Mouse (Mus musculus): ENCODE data around the gene Nol4l. TPM values are rescaled to one million over a fixed set of nuclear protein-coding genes. Genes with fewer than 3 reads are reported as not detected.

Nol4l gene
- total and polyA plus RNA-seq, 3 experiments, result 4.4 to 7.1 TPM; not detected in 1

- H3K4me1 ChIP-seq (ENCODE audit: control insufficient read depth in 1 of 2, insufficient read depth in 2 of 2, low read length in 2 of 2), result peaks cover 19 to 51% of the 10 kb centered on the region in 2 experiments
- H3K36me3 ChIP-seq (ENCODE audit: control insufficient read depth in 1 of 2, insufficient read depth in 2 of 2, low read length in 2 of 2), result peaks cover 0 to 32% of the 10 kb centered on the region in 2 experiments; a peak in 2 of 4 replicates
- TF ChIP-seq EP300 (IDR thresholded peaks at IDR 0.05; ENCODE audit: low read depth in 1 of 2, low read length in 2 of 2) (no peak), CHD1 (IDR thresholded peaks at IDR 0.05; ENCODE audit: low read depth, low read length) (no peak), TAL1 (IDR thresholded peaks at IDR 0.05; ENCODE audit: low read length) (no peak), POLR2AphosphoS5 (IDR thresholded peaks at IDR 0.05; ENCODE audit: borderline replicate concordance, low read depth, low read length) (no peak), POLR2AphosphoS2 (IDR thresholded peaks at IDR 0.05; ENCODE audit: low read length) (no peak), BHLHE40 (IDR thresholded peaks at IDR 0.05; ENCODE audit: borderline replicate concordance, low read depth, low read length) (no peak), SIN3A (IDR thresholded peaks at IDR 0.05; ENCODE audit: low read length) (no peak; the same call in 1 of the 2 replicates), JUND (IDR thresholded peaks at IDR 0.05; ENCODE audit: low read depth, low read length) (no peak), ELF1 (IDR thresholded peaks at IDR 0.05; ENCODE audit: low read depth, low read length) (no peak), KAT2A (conservative IDR thresholded peaks at IDR 0.05; ENCODE audit: low read depth, low read length) (no peak), ZKSCAN1 (IDR thresholded peaks at IDR 0.05; ENCODE audit: low read depth, low read length) (no peak), ZC3H11A (IDR thresholded peaks at IDR 0.05; ENCODE audit: low read depth, low read length) (no peak), ZMIZ1 (IDR thresholded peaks at IDR 0.05; ENCODE audit: low read depth, low read length) (no peak), POLR2A (IDR thresholded peaks at IDR 0.05; ENCODE audit: control insufficient read depth in 1 of 2, insufficient read depth in 1 of 2, low read depth in 1 of 2, low read length in 2 of 2, poor library complexity in 1 of 2) (no peak)
- no peaks in the 10 kb centered on the region for H3K79me2 ChIP-seq (ENCODE audit: control insufficient read depth, insufficient read depth, low read length, poor library complexity)
- H3K9ac ChIP-seq (ENCODE audit: control insufficient read depth, low read depth, low read length, poor library complexity, severe bottlenecking), result peak overlapping the region; percentile 47
- no peak for DNase-seq (ENCODE audit: low read depth, low spot score)
- H3K9me3 ChIP-seq (replicated peaks; ENCODE audit: insufficient read depth, low read length), result no peaks in the 10 kb centered on the region
- H3K27me3 ChIP-seq (ENCODE audit: control insufficient read depth in 1 of 2, insufficient read depth in 2 of 2, low read length in 2 of 2), result no peaks in the 10 kb centered on the region
- peak overlapping the region; percentile 59 for H3K27ac ChIP-seq (ENCODE audit: control insufficient read depth, low read depth, low read length)
- no peak overlapping the region for H3K4me3 ChIP-seq (ENCODE audit: control insufficient read depth in 1 of 2, insufficient read depth in 1 of 2, low read depth in 2 of 2, low read length in 2 of 2)
These were observed 29.9 kb upstream of the Nol4l start for GRCm38 (mm10) chr2:153559613-153560152.

GRCm38 (mm10) chr2:153558464-153558863 is 28.7 kb upstream of the Nol4l start:
- peak overlapping the region; percentile 32 for H3K9ac ChIP-seq (ENCODE audit: control insufficient read depth, low read depth, low read length, poor library complexity, severe bottlenecking)
- peaks cover 19 to 51% of the 10 kb centered on the region in 2 experiments for H3K4me1 ChIP-seq (ENCODE audit: control insufficient read depth in 1 of 2, insufficient read depth in 2 of 2, low read length in 2 of 2)
- H3K27me3 ChIP-seq (ENCODE audit: control insufficient read depth in 1 of 2, insufficient read depth in 2 of 2, low read length in 2 of 2), result no peaks in the 10 kb centered on the region
- H3K36me3 ChIP-seq (ENCODE audit: control insufficient read depth in 1 of 2, insufficient read depth in 2 of 2, low read length in 2 of 2), result peaks cover 0 to 32% of the 10 kb centered on the region in 2 experiments; a peak in 2 of 4 replicates
- TF ChIP-seq TCF12 (IDR thresholded peaks at IDR 0.05; ENCODE audit: low read depth, low read length), result no peak
- no peak for TF ChIP-seq CTCF (IDR thresholded peaks at IDR 0.05 in 2 of 3, conservative IDR thresholded peaks at IDR 0.05 in 1 of 3; ENCODE audit: control insufficient read depth in 1 of 3, insufficient read depth in 1 of 3, low read depth in 2 of 3, low read length in 3 of 3, poor library complexity in 1 of 3, severe bottlenecking in 1 of 3)
- no peak for TF ChIP-seq USF1 (IDR thresholded peaks at IDR 0.05; ENCODE audit: low read depth, low read length)
- TF ChIP-seq MYB (IDR thresholded peaks at IDR 0.05; ENCODE audit: low read depth, low read length), result no peak
- TF ChIP-seq CHD2 (IDR thresholded peaks at IDR 0.05; ENCODE audit: low read length), result no peak
- peak; percentile 8; the same call in 1 of the 2 replicates for TF ChIP-seq TAL1 (IDR thresholded peaks at IDR 0.05; ENCODE audit: low read length)
- TF ChIP-seq MAZ (IDR thresholded peaks at IDR 0.05; ENCODE audit: low read depth, low read length), result no peak
- peak; percentile 38; the same call in 1 of the 2 replicates for TF ChIP-seq ELF1 (IDR thresholded peaks at IDR 0.05; ENCODE audit: low read depth, low read length)
- no peak for TF ChIP-seq POLR2A (IDR thresholded peaks at IDR 0.05; ENCODE audit: control insufficient read depth in 1 of 2, insufficient read depth in 1 of 2, low read depth in 1 of 2, low read length in 2 of 2, poor library complexity in 1 of 2)
- TF ChIP-seq JUND (IDR thresholded peaks at IDR 0.05; ENCODE audit: low read depth, low read length), result no peak
- peak; percentile 72 for DNase-seq (ENCODE audit: low read depth, low spot score)
- no peaks in the 10 kb centered on the region for H3K9me3 ChIP-seq (replicated peaks; ENCODE audit: insufficient read depth, low read length)
- H3K27ac ChIP-seq (ENCODE audit: control insufficient read depth, low read depth, low read length), result peak overlapping the region; percentile 59
- H3K4me3 ChIP-seq (ENCODE audit: control insufficient read depth in 1 of 2, insufficient read depth in 1 of 2, low read depth in 2 of 2, low read length in 2 of 2), result peak overlapping the region; percentile 12 to 20
- no peaks in the 10 kb centered on the region for H3K79me2 ChIP-seq (ENCODE audit: control insufficient read depth, insufficient read depth, low read length, poor library complexity)

Measured in MEL (cell line).